Mouse (Mus musculus): ENCODE measurements around the gene Hexim2. TPM values are rescaled to one million over a fixed set of nuclear protein-coding genes. Genes with fewer than 3 reads are reported as not detected.

The Hexim2 gene
- polyA plus RNA-seq, 1 experiment from 2014 or later, result 8.9 TPM

DNA sequence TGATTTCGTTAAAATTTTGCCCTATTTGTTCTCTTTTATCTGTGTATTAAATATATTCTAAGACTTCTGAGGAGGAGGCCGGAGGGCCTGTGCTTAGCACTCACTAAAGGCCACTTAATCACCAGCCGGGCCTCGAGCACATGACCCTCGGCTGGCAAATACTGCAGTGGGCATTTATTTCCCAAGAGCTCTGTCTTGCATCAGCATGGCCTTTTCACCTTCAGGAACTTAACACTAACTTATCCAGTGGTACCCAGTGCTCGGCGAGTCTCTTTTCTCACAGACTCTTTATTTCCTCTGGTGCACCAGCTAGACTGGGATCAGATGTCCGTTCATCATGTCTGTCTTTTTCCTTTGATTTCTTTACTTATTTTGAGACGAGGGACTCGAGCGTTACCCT is 28.5 kb downstream of the Hexim2 start:
- WGBS, result 92% methylated on average over 11 of the region's 11 CpGs
- H3K27me3 ChIP-seq (ENCODE audit: insufficient read depth, poor library complexity, severe bottlenecking), result no peaks in the 10 kb centered on the region

DNA sequence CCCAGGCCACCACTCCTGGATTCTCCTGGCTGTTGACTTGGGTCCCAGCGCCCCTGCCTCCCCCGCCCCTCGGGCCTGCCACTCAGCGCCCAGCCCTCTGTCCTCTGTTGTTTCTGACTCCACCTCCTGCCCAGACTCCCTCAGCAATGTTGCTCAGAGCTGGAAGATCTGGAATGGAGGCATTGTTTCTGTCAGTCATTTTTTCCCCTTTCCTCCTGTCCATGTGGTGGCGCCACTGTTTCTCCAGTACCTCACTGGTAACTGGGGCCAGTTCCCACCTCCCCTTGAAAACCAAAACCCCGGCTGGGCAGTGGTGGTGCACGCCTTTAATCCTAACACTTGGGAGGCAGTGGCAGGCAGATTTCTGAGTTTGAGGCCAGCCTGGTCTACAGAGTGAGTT is 29.2 kb downstream of the Hexim2 start:
- H3K4me3 ChIP-seq, result no peak overlapping the region
- 0 out of 2 replicates have a peak, but pooled peaks cover 4% of the 10 kb centered on the region for H3K27me3 ChIP-seq (ENCODE audit: insufficient read depth, poor library complexity, severe bottlenecking)
- DNase-seq (ENCODE audit: low spot score), result no peak
- peaks cover 10% of the 10 kb centered on the region for H3K4me1 ChIP-seq (replicated peaks)
- no peaks in the 10 kb centered on the region for H3K9me3 ChIP-seq
- 75% methylated on average over 7 of the region's 7 CpGs for WGBS
- no peak overlapping the region for H3K27ac ChIP-seq
- no peaks in the 10 kb centered on the region for H3K36me3 ChIP-seq

More for the DNA sequence above, 28.5 kb downstream of the Hexim2 start:
- Histone ChIP-seq H3K27ac (no peak overlapping the region), H3K4me3 (no peak overlapping the region), H3K4me1 (replicated peaks) (peaks cover 10% of the 10 kb centered on the region), H3K9me3 (no peaks in the 10 kb centered on the region), H3K36me3 (no peaks in the 10 kb centered on the region)
- no peak for DNase-seq (ENCODE audit: low spot score)

DNA sequence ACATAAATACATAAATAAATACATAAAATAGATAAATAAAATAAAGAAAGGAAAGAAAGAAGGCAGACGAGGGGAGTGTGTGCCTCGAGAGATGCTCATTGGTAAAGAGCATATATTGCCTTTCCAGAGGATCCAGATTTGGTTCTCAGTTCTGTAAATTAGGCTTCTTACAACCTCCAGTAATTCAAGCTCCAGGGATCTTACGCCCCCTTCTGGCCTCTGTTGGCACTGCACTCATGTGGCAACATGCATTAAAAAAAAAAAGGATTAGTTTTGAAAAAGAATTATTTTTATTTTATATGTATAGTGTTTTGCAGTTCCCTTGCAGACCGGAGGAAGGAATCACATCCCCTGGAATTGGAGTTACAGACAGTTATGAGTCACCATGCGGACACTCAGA is 29.9 kb downstream of the Hexim2 start:
- Histone ChIP-seq H3K4me1 (replicated peaks) (peaks cover 10% of the 10 kb centered on the region), H3K36me3 (no peaks in the 10 kb centered on the region), H3K9me3 (no peaks in the 10 kb centered on the region), H3K27ac (no peak overlapping the region), H3K4me3 (no peak overlapping the region), H3K27me3 (ENCODE audit: insufficient read depth, poor library complexity, severe bottlenecking) (peaks cover 8% of the 10 kb centered on the region; the same call in 1 of the 2 replicates)
- 89% methylated on average over 5 of the region's 5 CpGs for WGBS
- no peak for DNase-seq (ENCODE audit: low spot score)

DNA sequence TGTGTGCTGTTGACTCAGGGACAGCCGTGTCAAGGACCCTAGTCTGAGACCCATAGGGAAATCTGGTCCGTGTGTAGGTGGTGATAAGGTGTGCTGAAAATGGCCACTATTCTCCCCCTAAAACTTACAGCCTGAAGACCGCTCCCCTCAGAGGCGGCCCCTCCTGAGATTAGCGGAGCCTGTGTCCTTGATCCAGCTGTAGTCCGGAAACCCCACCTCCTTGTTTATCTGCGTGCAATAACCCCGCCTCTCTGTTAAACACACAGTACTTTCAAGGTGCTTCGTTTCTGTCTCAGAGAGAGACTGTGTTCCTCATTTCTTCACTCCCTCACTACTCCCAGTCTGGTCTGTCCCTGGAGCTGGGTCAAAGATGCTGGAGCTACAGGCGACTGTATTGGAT is 32.2 kb downstream of the Hexim2 start:
- no peak overlapping the region for H3K27ac ChIP-seq
- no peak overlapping the region for H3K4me3 ChIP-seq
- no peak for DNase-seq (ENCODE audit: low spot score)
- H3K36me3 ChIP-seq, result no peaks in the 10 kb centered on the region
- H3K9me3 ChIP-seq, result no peaks in the 10 kb centered on the region
- peaks cover 28% of the 10 kb centered on the region for H3K27me3 ChIP-seq (ENCODE audit: insufficient read depth, poor library complexity, severe bottlenecking)
- 33% methylated on average over 10 of the region's 10 CpGs for WGBS
- no peaks in the 10 kb centered on the region for H3K4me1 ChIP-seq (replicated peaks)

DNA sequence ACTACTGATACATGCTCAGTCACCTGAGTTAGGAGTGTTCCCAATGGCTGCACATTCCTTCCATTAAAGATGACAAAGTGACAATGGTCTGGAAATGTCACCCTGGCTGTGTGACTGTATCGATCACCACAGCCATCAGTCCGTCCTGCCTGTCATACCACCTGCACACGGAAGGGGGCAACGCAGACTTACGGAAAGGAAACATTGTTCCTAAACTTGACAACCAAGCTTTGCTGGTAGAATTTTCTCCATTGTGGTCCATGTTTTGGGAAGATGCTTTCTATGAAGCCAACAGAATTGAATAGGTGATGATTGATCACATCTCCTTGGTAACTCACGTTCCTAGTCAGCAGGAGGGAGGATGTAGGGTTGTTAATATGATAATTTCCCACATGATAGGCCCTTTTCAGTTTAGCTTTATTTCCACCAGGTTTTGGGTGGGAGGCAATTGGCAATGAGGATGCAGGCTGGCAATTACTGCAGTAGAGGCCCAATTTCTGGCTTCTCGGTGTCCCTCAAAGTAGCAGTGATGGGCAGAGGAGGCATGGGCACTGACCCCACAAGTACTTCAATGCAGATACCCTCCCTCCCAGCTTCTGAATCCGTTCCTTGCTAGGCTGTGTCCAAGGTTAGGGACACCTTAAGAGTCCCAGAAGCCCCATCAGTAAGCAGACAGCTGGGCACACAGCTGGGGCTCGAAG is 36.6 kb downstream of the Hexim2 start:
- DNase-seq (ENCODE audit: low spot score), result peak; percentile 69
- Histone ChIP-seq H3K4me1 (replicated peaks) (peaks cover 17% of the 10 kb centered on the region), H3K9me3 (no peaks in the 10 kb centered on the region), H3K36me3 (no peaks in the 10 kb centered on the region), H3K27ac (no peak overlapping the region), H3K27me3 (ENCODE audit: insufficient read depth, poor library complexity, severe bottlenecking) (peaks cover 72% of the 10 kb centered on the region), H3K4me3 (no peak overlapping the region)
- WGBS, result 28% methylated on average over 9 of the region's 9 CpGs

DNA sequence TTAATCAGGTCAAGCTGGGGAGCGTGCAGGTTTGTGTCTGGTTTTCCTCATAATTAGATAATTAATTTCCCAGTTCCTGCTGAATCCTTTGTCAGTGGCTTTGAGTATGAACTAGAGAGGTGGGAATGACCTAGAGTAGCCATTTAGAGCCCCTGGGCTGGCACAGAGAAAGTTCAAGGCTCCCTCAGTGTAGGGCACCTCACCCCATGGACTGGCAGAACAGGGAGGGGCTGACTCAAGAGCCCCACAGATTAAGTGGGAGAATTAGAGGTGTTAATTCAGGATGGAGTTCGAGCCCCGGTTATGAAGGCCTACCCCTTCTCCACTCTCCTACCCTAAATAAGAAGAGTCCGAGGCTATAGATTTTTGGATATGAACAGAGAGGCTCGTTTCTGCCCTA is 37.4 kb downstream of the Hexim2 start:
- Histone ChIP-seq H3K9me3 (no peaks in the 10 kb centered on the region), H3K4me3 (no peak overlapping the region), H3K27ac (no peak overlapping the region), H3K27me3 (ENCODE audit: insufficient read depth, poor library complexity, severe bottlenecking) (peaks cover 79% of the 10 kb centered on the region), H3K4me1 (replicated peaks) (peaks cover 17% of the 10 kb centered on the region), H3K36me3 (no peaks in the 10 kb centered on the region)
- 87% methylated on average over 5 of the region's 5 CpGs for WGBS
- DNase-seq (ENCODE audit: low spot score), result no peak

DNA sequence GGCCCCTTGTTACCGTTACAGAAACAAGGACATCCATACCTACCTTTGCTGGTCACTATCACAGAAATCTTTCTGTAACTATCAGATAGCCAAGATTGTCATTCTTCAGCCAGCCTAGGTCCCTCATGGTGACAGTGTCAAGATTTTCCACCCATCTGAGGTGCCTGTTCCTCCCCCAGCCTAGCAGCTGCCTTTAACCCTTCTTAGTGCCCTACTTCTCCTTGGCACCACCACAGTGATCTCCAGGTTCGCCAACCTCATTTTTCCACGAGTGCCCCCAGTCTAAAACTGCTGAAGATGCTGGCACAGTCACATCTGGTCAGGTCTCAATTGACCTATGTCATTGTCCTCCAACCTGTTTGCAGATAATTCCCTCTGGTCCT is 37.9 kb downstream of the Hexim2 start:
- no peak overlapping the region for H3K27ac ChIP-seq
- 58% methylated on average over 3 of the region's 3 CpGs for WGBS
- peak overlapping the region; percentile 70 for H3K4me3 ChIP-seq
- H3K4me1 ChIP-seq (replicated peaks), result peaks cover 21% of the 10 kb centered on the region
- H3K27me3 ChIP-seq (ENCODE audit: insufficient read depth, poor library complexity, severe bottlenecking), result peaks cover 83% of the 10 kb centered on the region
- no peaks in the 10 kb centered on the region for H3K36me3 ChIP-seq
- no peaks in the 10 kb centered on the region for H3K9me3 ChIP-seq
- DNase-seq (ENCODE audit: low spot score), result no peak

DNA sequence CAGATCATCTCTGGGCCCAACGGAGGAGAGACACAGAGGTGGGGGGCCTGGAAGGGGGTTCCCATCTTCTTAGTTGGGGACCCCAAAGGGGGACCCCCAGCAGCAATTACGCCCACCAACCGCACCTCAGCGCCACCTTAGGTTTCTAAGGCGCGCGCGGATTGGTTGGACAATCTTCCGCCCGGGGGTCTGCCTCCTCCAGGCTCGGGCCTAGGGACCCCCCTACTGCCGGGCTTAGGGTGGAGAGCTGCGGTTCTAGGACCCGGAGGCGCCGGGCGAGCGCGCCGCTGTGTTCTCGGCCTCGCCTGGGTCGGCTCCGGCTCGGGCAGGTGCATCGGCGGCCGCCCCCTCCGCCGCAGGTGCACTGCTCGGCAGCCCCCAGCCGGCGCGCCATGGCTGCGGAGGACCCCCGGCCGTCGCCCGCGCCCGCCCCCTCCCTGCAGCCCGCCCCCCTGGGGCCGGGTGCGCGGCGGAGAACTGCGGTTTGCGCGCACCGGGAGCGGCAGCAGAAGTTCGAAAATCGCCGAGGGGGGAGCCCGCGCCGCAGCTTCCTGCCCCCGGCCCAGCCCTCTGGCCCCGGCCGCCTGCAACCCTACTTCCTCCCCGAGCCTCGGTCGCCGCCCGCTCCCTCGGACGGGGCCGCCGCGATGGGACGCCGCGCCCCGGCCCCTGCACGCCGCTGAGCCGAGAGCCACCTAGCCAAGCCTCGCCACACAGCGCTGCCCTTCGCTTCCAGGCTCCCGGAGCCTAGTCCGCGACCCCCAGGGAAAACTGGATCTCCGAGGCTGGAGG is 38.5 kb downstream of the Hexim2 start, which contains the start of gene Fmnl1:
TSS of gene Fmnl1 (plus strand) at position 614 of the 792 bp plus-strand sequence.
- H3K4me3 ChIP-seq, result peak within 1 kb of the TSS; percentile 70
- H3K27me3 ChIP-seq (ENCODE audit: insufficient read depth, poor library complexity, severe bottlenecking), result peaks cover 83% of the 10 kb centered on the region
- peak within 1 kb of the TSS; percentile 77 for H3K27ac ChIP-seq
- no peaks in the 10 kb centered on the region for H3K36me3 ChIP-seq
- 2% methylated on average over 84 of the region's 84 CpGs for WGBS
- H3K9me3 ChIP-seq, result no peaks in the 10 kb centered on the region
- H3K4me1 ChIP-seq (replicated peaks), result peaks cover 21% of the 10 kb centered on the region
- DNase-seq (ENCODE audit: low spot score), result peak; percentile 34

DNA sequence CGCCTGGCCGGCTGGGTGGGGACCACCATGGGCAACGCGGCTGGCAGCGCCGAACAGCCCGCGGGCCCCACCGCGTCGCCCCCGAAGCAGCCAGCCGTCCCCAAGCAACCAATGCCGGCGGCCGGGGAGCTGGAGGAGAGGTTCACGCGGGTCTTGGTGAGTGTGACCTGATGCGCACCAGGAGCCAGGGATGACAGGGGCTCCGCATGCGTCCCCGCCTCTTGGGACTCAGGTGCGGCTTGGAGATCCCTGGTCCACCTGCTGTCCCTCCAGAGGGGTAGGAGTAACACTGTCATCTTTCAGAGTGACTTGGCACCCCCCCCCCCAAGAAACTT is 39.0 kb downstream of the Hexim2 start:
- 3% methylated on average over 23 of the region's 23 CpGs for WGBS
- Histone ChIP-seq H3K36me3 (no peaks in the 10 kb centered on the region), H3K4me1 (replicated peaks) (peaks cover 26% of the 10 kb centered on the region), H3K9me3 (no peaks in the 10 kb centered on the region), H3K27me3 (ENCODE audit: insufficient read depth, poor library complexity, severe bottlenecking) (peaks cover 79% of the 10 kb centered on the region), H3K27ac (peak overlapping the region; percentile 77; the same call in 1 of the 2 replicates), H3K4me3 (peak overlapping the region; percentile 70)
- DNase-seq (ENCODE audit: low spot score), result peak; percentile 40

DNA sequence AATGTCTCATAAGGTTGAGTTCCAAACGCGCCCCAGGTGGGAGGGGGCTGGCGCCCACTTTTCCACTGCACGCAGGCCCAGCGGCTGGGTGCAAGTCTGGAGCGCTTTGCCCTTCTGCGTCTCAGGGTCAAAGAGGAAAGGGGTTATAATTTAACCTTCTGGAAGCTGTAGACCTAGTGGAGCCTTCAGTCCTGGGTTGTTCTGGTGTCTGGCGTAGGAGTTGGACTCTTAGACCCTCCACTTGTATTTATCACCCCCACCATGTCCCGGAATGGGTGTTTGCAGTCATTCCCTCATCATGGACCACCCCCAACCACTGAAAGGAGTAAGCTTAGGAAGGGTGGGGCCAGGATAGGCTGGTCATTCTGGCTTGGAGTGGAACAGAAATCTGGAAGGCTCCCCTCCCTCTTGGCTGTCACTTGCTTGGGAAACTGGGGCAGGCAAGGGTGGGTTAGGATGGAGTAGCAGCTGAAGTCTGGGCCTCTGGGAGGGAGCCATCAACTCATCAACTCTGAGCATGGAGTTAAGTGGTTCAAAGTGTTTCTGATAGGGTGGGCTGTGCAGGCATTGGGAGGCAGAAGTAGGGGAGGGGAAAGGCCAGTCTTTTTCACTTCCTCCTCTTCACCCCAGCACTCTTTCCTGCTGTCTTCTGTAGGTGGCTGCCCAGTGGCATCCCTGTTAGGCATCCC is 39.6 kb downstream of the Hexim2 start:
- H3K36me3 ChIP-seq, result no peaks in the 10 kb centered on the region
- peaks cover 26% of the 10 kb centered on the region for H3K4me1 ChIP-seq (replicated peaks)
- no peaks in the 10 kb centered on the region for H3K9me3 ChIP-seq
- H3K27me3 ChIP-seq (ENCODE audit: insufficient read depth, poor library complexity, severe bottlenecking), result peaks cover 76% of the 10 kb centered on the region
- H3K27ac ChIP-seq, result no peak overlapping the region
- DNase-seq (ENCODE audit: low spot score), result no peak
- H3K4me3 ChIP-seq, result peak overlapping the region; percentile 9; the same call in 1 of the 2 replicates
- 52% methylated on average over 9 of the region's 9 CpGs for WGBS

DNA sequence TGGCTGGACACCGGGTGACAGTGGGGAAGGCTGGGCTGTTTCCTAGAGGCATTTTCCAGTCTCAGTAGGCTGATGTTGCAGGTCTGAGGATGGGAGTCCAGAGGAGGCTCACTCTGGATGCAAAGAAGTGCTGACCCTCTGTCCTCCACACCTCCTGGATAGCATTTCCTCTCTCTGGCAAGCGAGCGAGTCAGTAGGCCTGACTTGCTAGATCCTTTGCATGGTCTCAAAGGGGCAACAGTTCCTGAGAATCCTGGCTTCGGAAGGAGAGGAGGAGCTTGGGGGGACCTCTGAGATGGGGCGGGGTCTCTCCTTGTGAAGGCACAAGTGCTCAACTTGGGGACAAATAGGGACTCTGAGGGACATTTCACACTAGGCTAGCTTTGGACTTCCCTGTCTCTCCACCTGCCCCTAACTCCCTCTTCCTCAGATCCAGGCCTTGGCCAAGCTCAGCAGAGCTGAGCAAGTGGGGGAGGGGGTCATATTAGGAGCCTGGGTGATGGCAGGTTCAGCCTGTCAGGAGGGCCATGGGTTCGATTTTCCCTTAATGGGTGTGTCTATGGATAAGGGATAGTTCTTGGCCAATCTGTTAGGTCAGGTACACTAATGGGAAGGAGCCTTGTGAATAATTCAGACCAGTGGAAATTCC is 40.3 kb downstream of the Hexim2 start:
- Histone ChIP-seq H3K27me3 (ENCODE audit: insufficient read depth, poor library complexity, severe bottlenecking) (peaks cover 74% of the 10 kb centered on the region), H3K4me3 (no peak overlapping the region; the same call in 1 of the 2 replicates), H3K36me3 (no peaks in the 10 kb centered on the region), H3K27ac (no peak overlapping the region), H3K4me1 (replicated peaks) (peaks cover 26% of the 10 kb centered on the region), H3K9me3 (no peaks in the 10 kb centered on the region)
- 77% methylated on average over 6 of the region's 6 CpGs for WGBS
- no peak for DNase-seq (ENCODE audit: low spot score)

DNA sequence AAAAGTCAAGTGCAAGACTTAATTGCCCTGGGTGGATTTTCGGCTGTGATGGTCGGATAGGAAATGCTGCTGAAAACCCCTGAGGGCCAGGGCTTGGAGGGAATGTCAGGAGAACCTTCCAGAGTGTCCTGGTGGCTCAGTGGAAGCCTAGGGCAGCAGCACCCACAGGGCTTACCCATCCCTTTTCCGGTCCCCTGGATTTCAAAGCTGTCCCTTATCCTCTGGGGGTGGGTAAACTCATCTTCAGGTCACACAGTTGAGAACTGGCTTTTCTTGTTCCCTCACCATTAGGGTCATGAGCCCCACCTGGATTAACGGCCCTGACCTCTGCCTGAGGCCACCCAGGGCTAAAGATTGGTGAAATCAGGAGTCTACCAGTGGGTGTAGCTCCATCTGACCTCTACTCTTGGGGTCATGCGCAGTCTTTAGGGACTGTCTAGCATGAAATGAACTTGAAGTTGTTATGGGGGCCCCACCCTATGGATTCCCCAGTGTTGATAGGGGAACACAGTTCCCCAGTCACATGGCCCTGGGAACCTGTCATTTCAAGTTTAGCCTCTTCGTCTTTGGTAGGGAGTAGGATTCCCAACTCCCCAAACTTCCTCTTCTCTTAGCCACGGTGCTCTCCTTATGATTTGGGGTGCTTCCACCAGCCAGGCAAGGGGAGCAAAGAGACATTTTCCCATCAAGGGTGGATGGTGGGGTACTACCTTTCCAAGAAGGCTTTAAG is 41.0 kb downstream of the Hexim2 start:
- no peak overlapping the region for H3K27ac ChIP-seq
- no peak overlapping the region for H3K4me3 ChIP-seq
- H3K27me3 ChIP-seq (ENCODE audit: insufficient read depth, poor library complexity, severe bottlenecking), result peaks cover 69% of the 10 kb centered on the region
- WGBS, result 83% methylated on average over 7 of the region's 7 CpGs
- H3K36me3 ChIP-seq, result no peaks in the 10 kb centered on the region
- H3K4me1 ChIP-seq (replicated peaks), result peaks cover 26% of the 10 kb centered on the region
- DNase-seq (ENCODE audit: low spot score), result no peak
- H3K9me3 ChIP-seq, result no peaks in the 10 kb centered on the region

Measured in hindbrain, embryonic 10.5 days (tissue).